Mouse (Mus musculus): ENCODE measurements at regions not wholly inside any gene's neighbourhood (a gene's known extent, or its start where the extent isn't known, plus 50 kb on each side); places are given as distances from the start of the nearest gene placed in this dataset.
"Not testable (repeated sequence)": the region's sequence is repeated elsewhere in the genome, so short reads cannot be mapped to it uniquely, and the experiment has no call there.

DNA sequence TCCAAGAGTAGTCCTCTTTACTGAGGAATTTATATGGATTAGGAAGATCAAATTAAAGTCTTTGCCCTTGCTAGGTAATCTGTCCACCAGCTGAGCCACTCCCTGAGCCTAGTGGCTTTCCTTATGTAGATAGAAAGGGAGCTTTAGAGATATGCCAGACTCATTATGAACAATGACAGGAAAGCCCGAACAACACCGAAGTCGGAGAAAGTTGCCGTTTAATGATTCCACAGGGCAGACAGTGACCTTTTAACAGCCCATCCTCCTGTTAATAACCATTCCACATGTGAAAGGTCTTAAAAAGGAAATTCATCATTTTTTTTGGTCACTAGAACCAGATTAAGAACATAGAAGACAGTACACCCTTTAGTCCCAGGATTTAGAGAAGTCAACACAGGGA is 130.7 kb upstream of the Tbl1xr1 start:
- DNase-seq = peak; percentile 59

DNA sequence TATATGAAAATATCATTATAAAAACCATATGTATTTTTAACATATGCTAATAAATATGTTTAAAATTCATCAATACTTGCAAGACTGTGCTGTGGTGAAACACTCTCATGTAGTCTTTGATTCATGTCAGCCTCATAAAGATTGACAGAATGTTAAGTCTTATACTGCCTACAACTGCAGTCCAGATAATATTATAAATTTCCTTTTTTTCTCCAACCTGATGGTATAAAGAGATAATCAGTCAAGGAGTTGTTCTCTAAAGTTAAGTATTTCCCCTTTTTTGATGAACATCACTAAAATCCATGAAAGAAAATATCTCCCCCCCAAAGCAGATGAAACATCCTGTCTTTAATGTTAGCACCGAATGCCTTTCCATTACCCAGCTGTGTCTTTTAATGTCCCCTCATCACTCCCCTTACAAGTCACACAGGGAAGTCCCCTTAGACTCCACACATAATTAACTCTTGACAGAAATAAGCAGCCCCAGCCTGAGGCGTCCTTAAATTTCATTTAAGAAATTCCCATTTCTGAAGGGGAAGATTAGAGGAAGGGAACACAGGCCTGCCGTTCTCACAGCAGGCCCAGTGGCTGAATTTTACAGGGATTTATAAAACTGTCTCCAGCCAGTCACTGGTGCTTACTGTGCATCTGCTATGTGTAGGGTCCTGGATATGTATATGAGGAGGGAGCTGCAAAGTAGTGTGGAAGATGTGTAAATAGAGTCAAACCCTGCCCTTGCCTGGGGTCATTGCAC is 129.0 kb upstream of the Tbl1xr1 start:
- DNase-seq = no peak

DNA sequence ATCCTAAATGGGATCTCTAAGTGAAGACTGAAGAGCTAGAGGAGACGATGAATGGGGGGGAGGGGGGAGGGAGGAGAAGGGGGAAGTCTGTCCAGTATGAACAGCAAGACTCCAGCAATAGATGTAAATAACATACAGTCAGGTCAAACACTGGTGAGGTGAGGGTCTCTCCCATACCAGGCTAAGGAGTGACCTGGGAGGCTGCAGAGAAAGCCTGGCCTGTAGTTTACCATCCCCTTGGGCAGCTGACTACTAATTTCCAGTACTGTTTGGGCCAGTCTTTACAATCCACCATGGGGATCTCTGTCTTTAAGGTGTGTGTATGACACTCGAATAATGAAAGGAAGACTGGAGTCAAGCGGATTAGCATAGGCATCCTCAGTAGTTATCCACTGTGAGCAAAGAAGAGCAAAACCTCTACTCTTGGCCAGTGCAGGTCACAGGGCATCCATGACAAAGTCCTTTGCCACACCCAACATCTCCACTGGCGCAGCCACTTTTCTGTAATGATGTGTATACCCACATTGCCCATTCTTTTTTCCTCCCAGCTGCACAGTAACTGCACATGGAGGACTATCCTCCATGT is 128.3 kb upstream of the Tbl1xr1 start:
- no peak for DNase-seq

DNA sequence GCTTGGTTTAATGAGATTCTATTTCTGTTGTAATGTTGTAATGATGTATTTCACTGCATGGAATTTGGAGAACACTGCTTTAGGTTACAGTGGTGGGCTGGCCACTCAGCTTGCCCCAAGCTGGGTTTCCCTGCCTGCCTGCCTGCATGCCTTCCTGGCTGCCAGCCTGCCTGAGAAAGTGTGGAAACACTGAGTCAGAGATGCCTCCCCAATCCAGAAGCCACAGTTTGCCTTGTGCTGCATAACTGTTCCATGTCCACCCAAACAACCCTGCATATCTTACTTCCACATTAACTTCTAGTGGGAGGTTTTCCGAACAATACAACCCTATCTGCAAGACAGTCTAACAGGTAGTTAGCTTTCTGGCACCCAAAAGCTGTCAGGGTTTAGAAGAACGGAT is 127.0 kb upstream of the Tbl1xr1 start:
- DNase-seq = no peak

DNA sequence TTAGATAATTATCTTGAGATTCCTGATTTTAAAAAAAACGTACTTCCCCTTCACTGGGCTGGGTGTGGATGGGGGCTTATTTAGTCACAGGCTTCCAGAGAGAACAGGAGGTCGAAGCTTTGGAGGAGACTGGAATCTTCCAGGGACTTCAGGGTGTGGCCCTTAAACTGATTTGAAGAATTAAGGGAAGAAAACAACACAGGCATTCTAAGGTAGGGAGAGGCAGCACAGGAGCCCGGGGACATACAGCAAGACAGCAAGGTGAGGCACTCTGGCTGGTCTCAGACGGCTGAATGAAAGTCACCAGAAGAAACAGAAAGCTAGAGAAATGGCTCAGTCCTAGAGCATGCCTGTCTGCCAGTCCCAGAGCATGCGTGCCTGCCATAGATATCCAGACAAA is 125.9 kb upstream of the Tbl1xr1 start:
- no peak for DNase-seq

DNA sequence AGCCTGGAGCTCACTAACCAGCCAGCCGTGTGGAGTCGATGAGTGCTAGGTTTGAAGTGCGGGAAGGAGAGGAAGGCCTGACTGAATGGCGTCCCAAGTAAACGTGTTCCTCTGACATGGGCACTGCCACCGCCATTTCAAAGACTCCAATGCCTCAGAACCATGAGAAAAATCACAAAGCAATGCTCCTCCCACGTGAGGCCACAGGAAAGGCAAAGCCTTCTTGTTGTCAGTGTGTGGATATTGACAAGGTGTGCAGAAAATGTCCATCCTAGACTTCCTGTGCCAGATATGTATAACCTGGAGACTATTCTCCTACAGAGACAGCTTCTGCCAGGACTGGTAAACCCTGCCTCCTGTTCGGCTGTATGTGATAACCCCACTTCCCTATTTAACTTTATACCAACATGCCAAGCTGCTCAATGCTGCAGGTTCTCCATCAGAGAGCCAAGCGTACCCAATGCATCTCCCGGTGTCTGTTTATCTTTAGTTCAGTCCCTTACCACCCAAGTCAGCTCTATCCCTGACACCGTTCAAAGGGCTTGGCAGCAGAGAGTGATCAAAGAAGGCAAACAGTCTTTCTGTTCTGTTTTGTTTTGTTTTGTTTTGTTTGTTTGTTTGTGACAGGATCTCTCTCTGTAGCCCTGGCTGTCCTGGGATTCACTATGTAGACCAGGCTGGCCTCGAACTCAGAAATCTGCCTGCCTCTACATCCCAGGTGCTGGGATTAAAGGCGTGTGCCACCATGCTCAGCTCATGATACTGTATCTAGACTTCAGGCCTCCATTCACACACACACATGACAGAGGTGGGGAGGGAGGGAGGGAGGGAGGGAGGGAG is 124.8 kb upstream of the Tbl1xr1 start:
- DNase-seq = no peak

DNA sequence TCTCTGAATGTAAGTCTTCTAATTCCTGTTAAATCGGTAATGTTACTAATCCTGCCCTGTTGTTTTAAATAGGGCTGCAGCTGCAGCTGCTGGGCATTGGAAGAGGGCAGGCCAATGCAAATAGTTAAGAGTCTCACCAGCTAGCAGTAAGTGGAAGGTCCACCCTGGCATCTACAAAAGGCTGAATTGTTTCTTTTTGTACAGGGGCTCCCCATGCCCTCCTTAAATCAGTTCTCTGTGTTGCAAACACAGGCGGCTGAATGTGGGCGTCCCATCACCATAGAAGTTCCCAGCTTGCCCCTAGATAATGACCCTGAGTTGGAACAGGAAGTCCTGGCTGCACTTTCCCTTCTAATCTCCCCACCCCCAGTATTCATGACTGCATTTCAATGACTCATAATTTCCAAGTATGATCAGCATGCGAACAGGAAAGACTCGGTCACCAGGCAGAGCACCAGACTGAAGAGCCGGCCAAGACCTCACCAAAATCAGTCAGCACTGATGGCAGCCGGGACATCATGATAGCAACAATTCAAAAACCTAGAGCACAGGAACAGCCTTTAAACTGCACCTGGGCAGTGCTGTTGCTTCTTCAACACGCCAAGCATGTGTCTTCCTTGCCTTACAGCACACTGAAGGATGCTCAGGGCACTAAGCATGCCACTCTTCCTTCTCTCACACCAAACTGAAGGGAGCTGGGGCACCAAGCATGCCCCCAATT is 123.6 kb upstream of the Tbl1xr1 start:
- DNase-seq = no peak

DNA sequence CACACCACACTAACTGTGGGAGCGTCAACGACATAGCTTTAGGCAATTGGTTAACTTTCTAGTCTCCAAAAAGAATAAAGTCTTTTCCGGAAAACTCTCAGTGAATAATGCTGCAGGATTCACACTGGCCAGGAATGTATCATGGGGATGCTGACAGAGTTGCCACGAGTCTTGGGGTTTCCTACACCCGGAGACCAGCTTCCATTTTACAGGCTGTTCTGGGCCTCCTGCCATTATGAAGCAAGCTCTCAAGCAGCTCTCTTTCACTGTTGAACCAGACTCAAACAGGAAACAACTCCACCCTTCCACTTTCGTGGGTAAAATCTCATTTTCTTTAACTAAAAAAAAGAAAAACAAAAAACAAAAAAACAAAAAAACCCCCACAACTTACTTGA is 123.0 kb upstream of the Tbl1xr1 start:
- no peak for DNase-seq

DNA sequence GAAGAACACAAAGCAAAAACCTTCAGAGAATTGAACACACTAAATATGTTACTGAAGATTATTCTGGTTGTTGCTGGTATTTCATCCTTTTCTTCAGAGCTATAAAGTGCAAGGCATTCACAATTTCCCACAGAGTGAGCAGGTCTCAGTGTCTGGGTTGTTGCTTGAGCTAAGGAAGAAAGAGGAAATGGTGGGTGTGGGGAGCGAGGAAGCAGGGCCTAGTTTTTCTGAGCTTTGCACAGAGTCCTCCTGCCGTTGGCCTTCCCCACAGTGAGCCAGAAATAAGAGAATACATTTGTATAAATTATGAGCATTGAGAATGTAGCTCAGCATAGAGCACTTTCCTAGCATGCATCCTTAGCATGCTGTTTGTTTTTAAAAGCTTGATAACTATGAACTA is 120.8 kb upstream of the Tbl1xr1 start:
- no peak for DNase-seq

DNA sequence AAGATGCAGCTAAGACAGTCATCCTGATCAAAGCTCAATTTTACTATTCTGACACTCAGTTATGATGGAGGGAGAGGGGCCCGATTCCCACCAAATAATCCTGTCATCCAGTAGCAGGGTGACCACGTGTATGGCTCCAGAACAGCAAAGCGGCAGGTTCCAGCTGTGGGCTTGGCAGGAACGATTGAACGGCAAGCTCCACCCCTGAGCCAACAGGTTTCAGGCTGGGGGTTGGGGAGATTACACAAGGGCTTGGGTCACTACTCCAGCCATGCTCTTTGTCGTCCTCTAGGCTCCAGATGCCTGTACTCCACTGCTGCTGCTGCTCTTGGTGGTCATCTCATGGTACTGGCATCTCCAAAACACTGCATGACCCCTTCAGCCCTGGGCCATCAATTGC is 119.3 kb upstream of the Tbl1xr1 start:
- not testable (repeated sequence) for DNase-seq

DNA sequence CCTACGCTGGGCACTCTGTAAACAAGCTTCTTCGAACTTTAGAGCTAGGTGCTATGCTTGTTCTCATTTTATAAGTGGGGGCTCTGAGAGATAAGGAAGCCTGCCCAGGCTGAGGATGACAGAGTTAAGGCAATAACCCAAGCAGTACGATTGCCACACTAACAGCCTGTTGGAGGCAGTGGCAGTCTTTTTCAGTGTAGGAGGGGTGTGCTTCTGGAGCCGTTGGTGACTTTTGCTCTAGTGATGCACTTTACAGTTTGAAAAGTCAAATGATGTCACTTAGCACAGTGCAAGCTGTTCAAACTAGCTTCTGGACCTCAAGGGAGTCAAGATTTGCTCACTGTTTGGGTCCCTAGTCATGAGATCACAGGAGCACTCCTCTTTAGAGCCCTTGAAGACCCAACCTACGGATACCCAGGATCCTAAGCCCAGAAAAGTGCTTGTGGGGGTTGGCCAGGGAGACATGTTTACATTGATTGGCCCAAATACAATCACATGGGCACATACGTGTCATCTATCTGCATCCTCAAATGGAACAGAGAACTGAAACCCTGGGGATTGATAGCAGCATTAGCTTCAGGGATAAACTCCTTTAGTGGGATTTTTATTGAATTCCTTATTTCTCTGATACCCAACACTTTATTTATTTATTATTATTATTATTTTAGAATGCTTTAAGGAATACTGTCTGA is 117.7 kb upstream of the Tbl1xr1 start:
- no peak for DNase-seq

DNA sequence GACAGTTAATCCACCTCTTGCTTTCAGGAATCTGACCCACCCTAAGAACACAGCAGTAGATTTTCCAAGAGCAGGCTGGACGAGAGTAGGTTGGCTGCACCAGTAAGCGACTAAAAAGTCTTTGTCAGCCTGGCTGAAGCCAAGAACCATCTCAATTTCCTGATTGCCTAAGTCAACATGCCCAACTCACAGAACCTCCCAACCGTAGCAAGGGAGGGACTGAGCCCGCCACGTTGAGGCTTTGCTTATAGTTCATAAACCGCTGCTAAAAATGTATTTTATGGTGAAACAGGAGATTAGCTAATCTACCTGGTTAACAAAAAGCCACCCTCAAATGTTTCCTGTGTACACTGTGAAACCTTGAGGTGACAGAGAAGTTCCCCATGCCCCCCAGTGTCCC is 115.4 kb upstream of the Tbl1xr1 start:
- no peak for DNase-seq

DNA sequence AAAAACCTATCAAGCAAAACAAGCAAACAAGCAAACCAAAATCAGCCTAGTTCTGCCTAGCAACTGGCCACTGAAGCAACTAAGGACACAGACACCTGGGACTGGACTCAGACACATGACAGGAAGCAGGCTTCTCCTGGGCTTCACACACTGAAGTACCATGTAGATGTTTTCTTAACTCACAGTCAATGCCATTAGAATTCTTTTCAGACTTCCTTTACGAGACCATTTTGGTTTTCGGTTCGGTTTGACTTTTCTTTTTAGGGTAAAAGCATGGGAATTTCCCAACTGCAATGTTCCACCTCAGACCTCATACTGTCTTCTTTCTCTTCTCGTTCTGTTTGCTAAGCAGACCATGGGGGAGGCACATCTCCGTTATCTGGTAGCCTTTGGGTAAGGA is 114.7 kb upstream of the Tbl1xr1 start:
- no peak for DNase-seq

DNA sequence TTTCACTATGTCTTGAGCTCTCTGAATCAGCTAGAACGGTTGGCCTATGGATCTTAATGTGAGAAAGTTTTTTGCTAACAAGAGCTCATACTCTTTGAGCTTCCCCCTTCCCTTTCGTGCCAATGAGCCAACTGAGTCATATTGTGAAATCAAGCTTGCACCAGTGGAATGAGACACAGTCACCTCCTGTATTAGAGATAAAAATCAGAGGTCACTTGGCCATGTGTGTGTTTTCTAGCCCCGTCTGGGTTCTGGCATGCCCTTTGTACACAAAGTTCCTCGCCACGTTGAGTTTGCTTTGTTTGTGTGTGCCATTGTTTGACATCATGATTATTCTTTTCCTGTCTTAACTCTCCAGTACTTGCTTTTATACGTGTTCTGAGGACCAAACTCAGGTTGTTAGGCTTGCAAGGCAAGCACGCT is 114.1 kb upstream of the Tbl1xr1 start:
- no peak for DNase-seq

DNA sequence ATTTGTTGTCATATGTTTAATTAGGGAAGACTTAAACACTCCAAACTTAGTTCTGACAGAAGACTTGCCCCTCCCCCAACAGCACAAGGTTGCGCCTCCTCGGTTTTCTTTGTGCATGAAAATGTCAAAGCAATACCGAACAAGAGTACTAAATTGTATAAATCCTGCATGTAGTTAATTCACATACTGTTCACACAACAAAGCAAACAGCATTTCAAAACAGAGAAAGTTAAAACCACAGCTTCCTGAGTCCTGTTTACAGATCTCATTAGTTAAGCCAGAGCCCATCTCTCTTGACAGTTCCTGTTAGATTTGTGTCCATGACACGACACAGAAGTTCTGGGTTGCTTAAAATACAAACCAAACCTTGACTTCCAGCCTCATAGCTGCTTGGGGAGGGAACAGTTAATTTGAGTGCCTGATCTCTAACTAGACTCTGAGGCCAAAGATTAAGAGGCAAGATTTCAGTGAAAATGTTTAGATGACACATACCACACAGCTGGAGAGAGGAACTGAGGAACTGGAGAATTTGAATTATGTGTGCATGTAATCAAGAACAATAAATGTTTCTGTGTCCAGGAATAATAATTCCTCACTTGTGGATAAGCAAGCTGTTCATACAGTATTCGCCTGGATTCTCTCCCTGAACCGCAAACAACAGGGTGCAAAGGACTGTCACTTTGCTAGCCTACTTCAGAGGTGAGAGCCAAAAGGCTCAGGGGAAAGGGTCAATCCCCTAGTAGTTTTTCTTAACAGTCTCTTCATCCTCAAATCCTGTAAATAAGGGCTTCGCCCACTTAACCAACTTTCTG is 113.3 kb upstream of the Tbl1xr1 start:
- DNase-seq = no peak

DNA sequence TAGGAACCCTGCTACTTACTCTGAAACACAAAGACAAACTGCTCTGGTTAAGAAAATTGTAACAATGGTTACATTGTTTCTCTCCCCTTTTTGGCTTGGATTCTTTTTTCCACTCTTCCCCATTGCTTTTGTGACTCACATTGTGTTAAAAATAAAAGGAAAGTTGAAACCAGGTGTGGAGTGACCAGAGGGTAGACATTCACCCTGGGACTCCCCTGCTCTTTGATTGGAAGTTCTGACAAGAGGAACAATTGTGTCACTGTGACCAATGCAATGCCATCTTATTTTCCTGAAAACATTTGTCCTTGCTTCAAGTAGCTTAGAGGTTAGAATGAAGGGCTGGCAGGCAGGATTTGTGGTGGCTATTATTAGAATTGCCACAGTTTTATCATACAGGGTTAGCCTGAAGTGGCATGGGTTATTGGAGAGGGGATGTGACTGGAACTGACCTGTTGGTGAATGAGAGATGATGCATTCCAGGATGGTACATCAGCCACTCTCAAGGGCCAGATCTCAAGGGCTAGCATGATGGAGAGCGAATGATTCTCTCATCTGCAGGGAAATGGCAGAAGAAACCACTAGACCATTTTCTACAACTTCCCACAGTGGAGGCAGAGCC is 112.6 kb upstream of the Tbl1xr1 start:
- peak; percentile 11 for DNase-seq

DNA sequence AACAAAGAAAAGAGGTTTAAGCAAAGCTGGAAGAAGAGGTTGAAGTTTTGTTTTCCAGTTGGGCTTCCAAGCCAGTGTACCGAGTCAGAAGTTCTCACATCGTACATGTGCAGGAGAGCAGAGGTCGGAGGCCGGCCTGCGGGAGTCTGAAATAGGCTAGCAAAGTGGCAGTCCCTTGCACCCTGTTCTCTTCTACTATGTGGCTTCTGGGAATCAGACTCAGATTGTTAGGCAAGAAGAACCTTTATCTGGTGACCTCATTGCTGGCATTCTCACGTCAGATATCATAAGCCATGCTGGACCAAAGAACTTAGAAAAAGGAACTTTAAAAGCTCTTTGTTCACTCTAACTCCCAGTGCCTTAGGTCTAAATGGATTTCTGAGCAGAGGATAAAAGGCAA is 112.0 kb upstream of the Tbl1xr1 start:
- DNase-seq = no peak

DNA sequence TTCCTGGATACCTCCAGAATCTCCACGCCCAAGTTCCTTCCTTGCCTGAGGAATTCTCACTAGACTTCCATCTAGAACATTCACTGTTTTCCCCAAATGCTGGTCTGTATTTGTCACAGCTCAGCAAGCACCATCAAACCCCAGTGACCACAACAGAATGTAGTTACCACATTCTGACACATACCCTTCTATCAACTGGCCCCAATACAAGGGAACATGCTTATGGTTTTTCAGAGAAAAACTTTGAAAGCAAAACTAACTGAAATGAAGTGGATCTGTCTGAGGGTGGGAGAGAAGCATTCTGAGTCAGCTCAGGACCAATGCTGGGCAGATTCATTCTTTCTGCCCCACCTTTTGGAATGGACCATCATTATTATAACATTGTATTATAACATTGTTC is 110.9 kb upstream of the Tbl1xr1 start:
- no peak for DNase-seq

DNA sequence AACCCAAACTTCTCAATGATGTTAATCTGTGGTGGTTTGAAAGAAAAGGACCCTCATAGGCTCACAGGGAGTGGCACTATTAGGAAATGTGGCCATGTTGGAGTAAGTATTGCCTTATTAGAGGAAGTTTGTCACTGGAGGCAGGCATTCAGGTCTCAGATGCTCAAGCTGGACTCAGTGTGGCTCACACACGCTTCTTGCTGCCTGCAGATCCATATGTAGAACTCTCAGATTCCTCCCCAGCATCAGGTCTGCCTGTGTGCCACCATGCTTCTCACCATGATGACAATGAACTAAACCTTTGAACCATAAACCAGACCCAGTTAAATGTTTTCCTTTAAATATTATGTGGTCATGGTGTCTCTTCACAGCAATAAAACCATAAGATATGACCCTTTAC is 104.7 kb upstream of the Tbl1xr1 start:
- DNase-seq = no peak

DNA sequence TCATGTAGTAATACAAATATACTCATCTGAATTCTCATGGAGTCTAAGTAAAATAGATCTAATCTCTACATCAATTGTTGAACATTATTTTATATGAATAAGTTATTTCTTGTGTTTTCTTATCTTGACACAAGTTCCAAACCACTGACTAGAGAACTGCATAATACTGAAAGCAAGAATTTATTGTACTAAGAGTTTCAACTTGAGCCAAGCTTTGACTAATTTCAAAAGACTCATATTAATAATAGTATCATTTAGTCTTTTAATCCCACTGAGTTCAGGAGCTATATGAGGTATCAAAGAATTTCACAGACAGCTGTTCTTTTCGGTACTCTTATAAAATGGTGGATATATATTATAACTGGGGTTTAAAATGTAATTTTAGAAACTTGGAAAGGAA is 103.3 kb upstream of the Tbl1xr1 start:
- DNase-seq = no peak

DNA sequence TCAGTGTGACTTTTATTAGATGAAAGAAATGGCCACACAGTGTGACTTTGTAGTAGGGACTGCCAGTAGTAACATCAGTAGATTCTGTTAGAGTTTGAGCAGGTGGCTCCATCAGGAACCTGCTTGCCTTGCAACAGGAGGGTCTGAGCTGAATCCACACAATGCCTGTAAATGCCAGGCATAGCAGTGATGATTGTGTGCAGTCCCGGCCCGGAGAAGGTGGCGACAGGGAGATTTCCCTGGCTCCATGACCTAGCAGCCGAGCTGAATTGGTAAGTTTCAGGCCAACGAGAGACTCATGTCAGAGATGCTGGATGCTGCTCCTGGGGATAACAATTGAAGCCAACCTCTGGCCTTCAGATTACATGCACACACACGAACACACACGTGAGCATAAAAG is 102.8 kb upstream of the Tbl1xr1 start:
- DNase-seq = no peak

All from retina, postnatal 1 day (tissue).